8 mouse cellular contexts compared by ENCODE assay signal in genomic region chr12:108490954-108491353, GRCm38 (mm10).
DNase-seq lines count a peak whose midpoint lies in the region; ATAC-seq and TF ChIP-seq lines count a peak whose summit lies in the region.

No protein-coding gene starts in this region.

- H3K9ac ChIP-seq in intestine, postnatal 0 days (ENCODE audit: low read depth, low read length): no peak overlapping the region
- H3K9ac ChIP-seq in intestine, embryonic 16.5 days (ENCODE audit: low read depth, low read length): no peak overlapping the region
- no peak overlapping the region for H3K9ac ChIP-seq in midbrain, embryonic 12.5 days (replicated peaks)

- H3K27ac ChIP-seq in intestine, postnatal 0 days (ENCODE audit: low read depth, low read length): no peak overlapping the region
- no peak overlapping the region for H3K27ac ChIP-seq in intestine, embryonic 16.5 days (ENCODE audit: low read length)
- H3K27ac ChIP-seq in midbrain, embryonic 12.5 days (replicated peaks): peak overlapping the region; percentile 49; the same call in 1 of the 2 replicates

- H3K4me1 ChIP-seq in intestine, postnatal 0 days (replicated peaks; ENCODE audit: control insufficient read depth, insufficient read depth, low read length): no peaks in the 10 kb centered on the region
- 0 out of 2 replicates have a peak, but pooled peaks cover 5% of the 10 kb centered on the region for H3K4me1 ChIP-seq in intestine, embryonic 16.5 days (ENCODE audit: control insufficient read depth, insufficient read depth, low read length)
- peaks cover 34% of the 10 kb centered on the region for H3K4me1 ChIP-seq in midbrain, embryonic 12.5 days

- no peaks in the 10 kb centered on the region for H3K9me3 ChIP-seq in intestine, postnatal 0 days (ENCODE audit: control insufficient read depth)
- H3K9me3 ChIP-seq in intestine, embryonic 16.5 days (ENCODE audit: control insufficient read depth, low read length): no peaks in the 10 kb centered on the region
- no peaks in the 10 kb centered on the region for H3K9me3 ChIP-seq in midbrain, embryonic 12.5 days

- DNase-seq in ZHBTc4 (ENCODE audit: low read depth, low spot score): peak; percentile 71
- DNase-seq in cerebellum, postnatal 14 days: peak; percentile 94 to 95
- no peak for DNase-seq in gastrocnemius, adult 18-20 months (ENCODE audit: low spot score)
- DNase-seq in thymus, postnatal 14 days: no peak
- no peak for DNase-seq in spleen, postnatal 36 days (ENCODE audit: low spot score in 2 of 2)

- ATAC-seq in intestine, postnatal 0 days: no peak
- no peak for ATAC-seq in intestine, embryonic 16.5 days
- ATAC-seq in midbrain, embryonic 12.5 days (ENCODE audit: low FRiP score, low read depth): no peak

- no peak overlapping the region for H3K4me2 ChIP-seq in intestine, postnatal 0 days (replicated peaks; ENCODE audit: low read depth)
- no peak overlapping the region for H3K4me2 ChIP-seq in intestine, embryonic 16.5 days (ENCODE audit: low read depth, low read length)
- no peak overlapping the region for H3K4me2 ChIP-seq in midbrain, embryonic 12.5 days (replicated peaks)

- TF ChIP-seq CTCF in intestine, postnatal 0 days (IDR thresholded peaks at IDR 0.05; ENCODE audit: low read depth): peak; percentile 56

- no peaks in the 10 kb centered on the region for H3K27me3 ChIP-seq in intestine, postnatal 0 days (replicated peaks; ENCODE audit: control insufficient read depth, insufficient read depth, low read length)
- no peaks in the 10 kb centered on the region for H3K27me3 ChIP-seq in intestine, embryonic 16.5 days (replicated peaks; ENCODE audit: control insufficient read depth, insufficient read depth, low read length)
- H3K27me3 ChIP-seq in midbrain, embryonic 12.5 days: no peaks in the 10 kb centered on the region

- no peak overlapping the region for H3K4me3 ChIP-seq in intestine, postnatal 0 days (ENCODE audit: low read depth, low read length)
- H3K4me3 ChIP-seq in intestine, embryonic 16.5 days (ENCODE audit: low read length): no peak overlapping the region
- H3K4me3 ChIP-seq in midbrain, embryonic 12.5 days: no peak overlapping the region

- 62% methylated on average over 7 of the region's 7 CpGs for WGBS in intestine, postnatal 0 days
- WGBS in intestine, embryonic 16.5 days: 55% methylated on average over 7 of the region's 7 CpGs
- WGBS in midbrain, embryonic 12.5 days: 53% methylated on average over 7 of the region's 7 CpGs

- no peaks in the 10 kb centered on the region for H3K36me3 ChIP-seq in intestine, postnatal 0 days (ENCODE audit: control insufficient read depth, insufficient read depth)
- no peaks in the 10 kb centered on the region for H3K36me3 ChIP-seq in intestine, embryonic 16.5 days (ENCODE audit: control insufficient read depth, insufficient read depth, low read length)
- H3K36me3 ChIP-seq in midbrain, embryonic 12.5 days: no peaks in the 10 kb centered on the region

Comparison
In these comparisons a context has a peak if more than half of its experiments do, and no peak if none do; other contexts are left out.
1. DNase-seq: peak in ZHBTc4 (single experiment) and cerebellum, postnatal 14 days (2 of 2); none in gastrocnemius, adult 18-20 months (single experiment), thymus, postnatal 14 days (single experiment) and spleen, postnatal 36 days (0 of 2).